Mouse (Mus musculus) ovary, adult 18-20 months (tissue): ENCODE measurements around the gene Cyp39a1.
A peak's percentile ranks its signal among the peaks of the same experiment; 100 is the strongest.

Experiments
- DNase-seq: peaks from one replicate; pipeline ENCODE4 v3.0.0; 2022; ENCODE audit warnings: low spot score, mixed read lengths

Cyp39a1 gene

GRCm38 (mm10) chr17:43667290-43667843, at the start of gene Cyp39a1:
Cyp39a1 (plus strand) TSS chr17:43667425.
- DNase-seq = no peak

- no peak for DNase-seq
These were observed 48.1 kb upstream of the Cyp39a1 start for GRCm38 (mm10) chr17:43619156-43619555.

GRCm38 (mm10) chr17:43622076-43622475, 45.1 kb upstream of the Cyp39a1 start:
- no peak for DNase-seq

- no peak for DNase-seq
These were observed 39.0 kb upstream of the Cyp39a1 start for GRCm38 (mm10) chr17:43628246-43628645.

GRCm38 (mm10) chr17:43629026-43629495, 38.2 kb upstream of the Cyp39a1 start:
- no peak for DNase-seq

GRCm38 (mm10) chr17:43629496-43630426, 37.5 kb upstream of the Cyp39a1 start, which contains the start of gene Tdrd6:
Tdrd6 (minus strand) TSS chr17:43630299.
- DNase-seq = no peak

- no peak for DNase-seq
These were observed 36.8 kb upstream of the Cyp39a1 start for GRCm38 (mm10) chr17:43630427-43630760.

- no peak for DNase-seq
These were observed 30.1 kb upstream of the Cyp39a1 start for GRCm38 (mm10) chr17:43637146-43637545.

- no peak for DNase-seq
These were observed 26.4 kb upstream of the Cyp39a1 start for GRCm38 (mm10) chr17:43640825-43641224.

GRCm38 (mm10) chr17:43643191-43643590, 24.0 kb upstream of the Cyp39a1 start:
- no peak for DNase-seq

- no peak for DNase-seq
These were observed 22.9 kb upstream of the Cyp39a1 start for GRCm38 (mm10) chr17:43644375-43644774.

GRCm38 (mm10) chr17:43645136-43645535, 22.1 kb upstream of the Cyp39a1 start:
- no peak for DNase-seq

- DNase-seq = no peak
These were observed 20.3 kb upstream of the Cyp39a1 start for GRCm38 (mm10) chr17:43646925-43647324.

- no peak for DNase-seq
These were observed 17.4 kb upstream of the Cyp39a1 start for GRCm38 (mm10) chr17:43649641-43650436.

- DNase-seq = no peak
These were observed 15.7 kb upstream of the Cyp39a1 start for GRCm38 (mm10) chr17:43651314-43652046.

- DNase-seq = peak; percentile 87
These were observed 492 bp upstream of the Cyp39a1 start, which contains the start of gene Slc25a27 for GRCm38 (mm10) chr17:43666576-43667289. Slc25a27 (minus strand) TSS chr17:43667214.

GRCm38 (mm10) chr17:43669145-43669695, 2.0 kb downstream of the Cyp39a1 start:
- no peak for DNase-seq

- no peak for DNase-seq
These were observed 4.7 kb downstream of the Cyp39a1 start for GRCm38 (mm10) chr17:43671907-43672306.

GRCm38 (mm10) chr17:43675228-43675627, 8.0 kb downstream of the Cyp39a1 start:
- DNase-seq = peak; percentile 13

GRCm38 (mm10) chr17:43676241-43676640, 9.0 kb downstream of the Cyp39a1 start:
- DNase-seq = no peak

GRCm38 (mm10) chr17:43677317-43677716, 10.1 kb downstream of the Cyp39a1 start:
- DNase-seq = no peak
